Comparison of ENCODE assay signal across 8 mouse cellular contexts in the genomic region with DNA sequence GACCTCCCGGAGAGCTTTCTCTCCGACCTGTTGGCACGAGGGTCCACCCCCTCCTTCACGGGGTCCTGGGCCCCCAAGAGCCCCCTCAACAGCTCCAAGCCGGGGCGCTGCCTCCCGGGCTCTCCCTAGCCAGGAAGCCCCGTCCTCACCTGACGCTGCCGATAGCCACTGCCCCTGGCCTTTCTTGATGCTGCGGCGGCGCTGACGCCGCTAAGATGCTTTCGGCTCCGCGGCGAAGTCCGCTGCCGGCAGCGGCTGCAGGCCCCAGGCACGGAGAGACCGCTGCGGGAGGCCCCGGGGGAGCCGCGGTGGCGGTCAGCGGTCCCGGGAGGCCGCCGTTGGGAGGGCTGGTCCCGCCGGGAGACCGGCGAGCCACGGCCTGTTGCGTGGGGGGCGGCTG. TPM values are rescaled to one million over a fixed set of nuclear protein-coding genes. Genes with fewer than 3 reads are reported as not detected.
DNase-seq lines count a peak whose midpoint lies in the region; ATAC-seq and TF ChIP-seq lines count a peak whose summit lies in the region.

No protein-coding gene starts in this region.

- no peak for DNase-seq in heart, adult 2 months
- DNase-seq in heart, postnatal 36 days: no peak
- no peak for DNase-seq in CH12.LX (ENCODE audit: extremely low read depth)
- no peak for DNase-seq in T-cell, adult 2 months (ENCODE audit: low spot score)
- no peak for DNase-seq in urinary bladder, postnatal 4 days (ENCODE audit: low spot score in 2 of 2)
- DNase-seq in spleen, adult 12 weeks (ENCODE audit: low spot score): no peak

- H3K36me3 ChIP-seq in heart, adult 2 months (ENCODE audit: control insufficient read depth, insufficient read depth, low read length): peaks cover 11% of the 10 kb centered on the region
- H3K36me3 ChIP-seq in CH12.LX (replicated peaks in 1 of 2; ENCODE audit: control insufficient read depth in 1 of 2, insufficient read depth in 1 of 2, low read length in 1 of 2): peaks cover 33 to 35% of the 10 kb centered on the region in 2 experiments
- H3K36me3 ChIP-seq in forebrain, embryonic 12.5 days (replicated peaks): peaks cover 35% of the 10 kb centered on the region
- peaks cover 35% of the 10 kb centered on the region for H3K36me3 ChIP-seq in liver, embryonic 15.5 days (replicated peaks)

- H3K9ac ChIP-seq in heart, adult 2 months (ENCODE audit: low read depth, low read length): peak overlapping the region; percentile 96
- peak overlapping the region; percentile 97 for H3K9ac ChIP-seq in CH12.LX (ENCODE audit: insufficient read depth, low read depth)
- H3K9ac ChIP-seq in forebrain, embryonic 12.5 days: peak overlapping the region; percentile 100
- peak overlapping the region; percentile 91 for H3K9ac ChIP-seq in liver, embryonic 15.5 days

- dilution Hi-C loops in CH12.LX (cut with MboI; ENCODE audit: extremely low pct_ligation_motif_present, extremely low pct_unique_long_range_greater_than_20kb, low sequenced_read_pairs): no loop called here

- 1% methylated on average over 39 of the region's 40 CpGs for WGBS in heart, adult 2 months
- under 1% methylated on average over 40 of the region's 40 CpGs for WGBS in forebrain, embryonic 12.5 days
- under 1% methylated on average over 39 of the region's 40 CpGs for WGBS in liver, embryonic 15.5 days (ENCODE audit: insufficient replicate concordance)

- no peak for TF ChIP-seq CTCF in heart, adult 2 months (IDR thresholded peaks at IDR 0.05)
- TF ChIP-seq CTCF in CH12.LX (conservative IDR thresholded peaks at IDR 0.05 in 1 of 2, IDR thresholded peaks at IDR 0.05 in 1 of 2; ENCODE audit: low read depth in 2 of 2, low read length in 2 of 2): no peak

- no peaks in the 10 kb centered on the region for H3K79me2 ChIP-seq in heart, adult 2 months (replicated peaks; ENCODE audit: control insufficient read depth, insufficient read depth, low read length)
- H3K79me2 ChIP-seq in CH12.LX (replicated peaks; ENCODE audit: control insufficient read depth, extremely low read depth, insufficient read depth, poor library complexity, severe bottlenecking): peaks cover 35% of the 10 kb centered on the region

- H3K4me3 ChIP-seq in heart, adult 2 months: peak overlapping the region; percentile 99
- peak overlapping the region; percentile 74 to 100 (median 91) for H3K4me3 ChIP-seq in CH12.LX (replicated peaks in 1 of 3; ENCODE audit: low read depth in 2 of 3, low read length in 2 of 3, poor library complexity in 1 of 3)
- peak overlapping the region; percentile 93 for H3K4me3 ChIP-seq in forebrain, embryonic 12.5 days (replicated peaks)
- H3K4me3 ChIP-seq in liver, embryonic 15.5 days (replicated peaks): peak overlapping the region; percentile 78

- no peaks in the 10 kb centered on the region for H3K9me3 ChIP-seq in CH12.LX (replicated peaks; ENCODE audit: low read length)
- H3K9me3 ChIP-seq in forebrain, embryonic 12.5 days: no peaks in the 10 kb centered on the region
- H3K9me3 ChIP-seq in liver, embryonic 15.5 days (replicated peaks): no peaks in the 10 kb centered on the region

- no peaks in the 10 kb centered on the region for H3K27me3 ChIP-seq in heart, adult 2 months (ENCODE audit: control insufficient read depth, insufficient read depth, low read length)
- no peaks in the 10 kb centered on the region for H3K27me3 ChIP-seq in CH12.LX (replicated peaks)
- H3K27me3 ChIP-seq in forebrain, embryonic 12.5 days: no peaks in the 10 kb centered on the region
- H3K27me3 ChIP-seq in liver, embryonic 15.5 days: no peaks in the 10 kb centered on the region

- no peak for TF ChIP-seq RAD21 in CH12.LX (IDR thresholded peaks at IDR 0.05; ENCODE audit: low read depth, low read length)

- no peak for TF ChIP-seq POLR2A in heart, adult 2 months (IDR thresholded peaks at IDR 0.05; ENCODE audit: insufficient read depth, low read depth, low read length)
- TF ChIP-seq POLR2A in CH12.LX (IDR thresholded peaks at IDR 0.05; ENCODE audit: low read depth, low read length): no peak

- ATAC-seq in forebrain, embryonic 12.5 days (ENCODE audit: low FRiP score): no peak; the same call in 1 of the 2 replicates
- ATAC-seq in liver, embryonic 15.5 days (ENCODE audit: insufficient read depth): peak; percentile 3; the same call in 1 of the 2 replicates

- peak overlapping the region; percentile 98 for H3K27ac ChIP-seq in heart, adult 2 months
- H3K27ac ChIP-seq in CH12.LX (ENCODE audit: insufficient read depth, low read depth): peak overlapping the region; percentile 98
- peak overlapping the region; percentile 99 for H3K27ac ChIP-seq in forebrain, embryonic 12.5 days
- peak overlapping the region; percentile 100 for H3K27ac ChIP-seq in liver, embryonic 15.5 days (replicated peaks)

- in situ Hi-C loops in CH12.LX (cut with MboI; ENCODE audit: low pct_ligation_motif_present, low pct_unique_long_range_greater_than_20kb, low sequenced_read_pairs): no loop called here

- no peak for TF ChIP-seq EP300 in heart, adult 2 months (IDR thresholded peaks at IDR 0.05; ENCODE audit: insufficient read depth, low read depth, low read length)
- no peak for TF ChIP-seq EP300 in CH12.LX (IDR thresholded peaks at IDR 0.05; ENCODE audit: low read length)

- intact Hi-C loops in heart, adult 2 months (cut with DNase I): loop anchor here (10.0 kb wide), 1 partner anchor 362 kb away; a partner anchor contains a TSS
- intact Hi-C loops in heart, postnatal 36 days (cut with DNase I): loop anchor here (1.0 to 10.0 kb wide), 3 partner anchors 15 to 842 kb away; a partner anchor contains a TSS

- no peak overlapping the region for H3K4me2 ChIP-seq in CH12.LX (ENCODE audit: insufficient read depth, low read depth, poor library complexity, severe bottlenecking)
- H3K4me2 ChIP-seq in forebrain, embryonic 12.5 days: peak overlapping the region; percentile 78
- peak overlapping the region; percentile 78 for H3K4me2 ChIP-seq in liver, embryonic 15.5 days

- no peaks in the 10 kb centered on the region for H3K4me1 ChIP-seq in heart, adult 2 months (ENCODE audit: control insufficient read depth, insufficient read depth, low read length)
- peaks cover 8 to 39% of the 10 kb centered on the region in 2 experiments for H3K4me1 ChIP-seq in CH12.LX (ENCODE audit: control insufficient read depth in 1 of 2, insufficient read depth in 2 of 2)
- H3K4me1 ChIP-seq in forebrain, embryonic 12.5 days: peaks cover 18% of the 10 kb centered on the region
- H3K4me1 ChIP-seq in liver, embryonic 15.5 days (replicated peaks): peaks cover 23% of the 10 kb centered on the region

TF ChIP-seq in CH12.LX, 34 proteins besides CTCF, POLR2A, EP300 and RAD21 (continues in another document):
- TF ChIP-seq HCFC1 (IDR thresholded peaks at IDR 0.05; ENCODE audit: low read depth, low read length): no peak
- TF ChIP-seq UBTF (IDR thresholded peaks at IDR 0.05; ENCODE audit: low read depth, low read length): no peak; the same call in 1 of the 2 replicates
- no peak for TF ChIP-seq USF1 (IDR thresholded peaks at IDR 0.05; ENCODE audit: low read depth, low read length)
- no peak for TF ChIP-seq BHLHE40 (IDR thresholded peaks at IDR 0.05; ENCODE audit: low read depth, low read length)
- TF ChIP-seq RCOR1 (conservative IDR thresholded peaks at IDR 0.05; ENCODE audit: low read depth, low read length): no peak
- no peak for TF ChIP-seq MAFK (IDR thresholded peaks at IDR 0.05; ENCODE audit: insufficient replicate concordance, low read length)
- no peak for TF ChIP-seq ELF1 (IDR thresholded peaks at IDR 0.05; ENCODE audit: low read depth, low read length)
- TF ChIP-seq MEF2A (IDR thresholded peaks at IDR 0.05; ENCODE audit: borderline replicate concordance, low read depth, low read length): no peak
- no peak for TF ChIP-seq ETS1 (conservative IDR thresholded peaks at IDR 0.05; ENCODE audit: low read depth, low read length)
- no peak for TF ChIP-seq CHD2 (IDR thresholded peaks at IDR 0.05; ENCODE audit: low read length)
- TF ChIP-seq ZMIZ1 (IDR thresholded peaks at IDR 0.05; ENCODE audit: low read depth, low read length): no peak
- no peak for TF ChIP-seq MAZ (IDR thresholded peaks at IDR 0.05; ENCODE audit: low read depth, low read length)

RNA-seq across cellular contexts. Expression of a gene that starts 0.5 kb away (rescaled TPM):
- total RNA-seq in heart, adult 2 months (2021): 10 to 100 TPM; 34.0 to 37.6 TPM
- polyA plus RNA-seq in heart, adult 2 months (2012; rRNA removed): 48.1 and 66.7 TPM in 2 replicates
- total RNA-seq in heart, postnatal 36 days (2021): 10 to 100 TPM; 37.1 to 37.9 TPM
- total RNA-seq in CH12.LX (2012; rRNA removed): 42.4 and 64.2 TPM in 2 replicates
- total RNA-seq in CH12.LX (2014; rRNA removed): 16.5 and 18.8 TPM in 2 replicates
- polyA plus RNA-seq in CH12.LX (2012; ENCODE audit: insufficient read length, low read depth): 104 and 122 TPM in 2 replicates
- polyA plus RNA-seq in forebrain, embryonic 12.5 days (2016; fragmentation: Nextera tagmentation; extraction: Ambion mirVana): 76.6 and 92.6 TPM in 2 replicates
- polyA plus RNA-seq in liver, embryonic 15.5 days (2015; fragmentation: Nextera tagmentation; extraction: Ambion mirVana): 26.2 and 26.8 TPM in 2 replicates

RNA-seq across cellular contexts. Expression of a gene that starts 15.6 kb away (rescaled TPM):
- 100 to 1,000 TPM; 271 to 314 TPM for total RNA-seq in heart, adult 2 months (2021)
- 288 and 353 TPM in 2 replicates for polyA plus RNA-seq in heart, adult 2 months (2012; rRNA removed)
- 100 to 1,000 TPM; 287 to 327 TPM for total RNA-seq in heart, postnatal 36 days (2021)
- total RNA-seq in CH12.LX (2012; rRNA removed): 156 and 183 TPM in 2 replicates
- 115 and 123 TPM in 2 replicates for total RNA-seq in CH12.LX (2014; rRNA removed)
- 219 and 224 TPM in 2 replicates for polyA plus RNA-seq in CH12.LX (2012; ENCODE audit: insufficient read length, low read depth)
- 113 and 119 TPM in 2 replicates for polyA plus RNA-seq in forebrain, embryonic 12.5 days (2016; fragmentation: Nextera tagmentation; extraction: Ambion mirVana)
- 81.2 and 96.3 TPM in 2 replicates for polyA plus RNA-seq in liver, embryonic 15.5 days (2015; fragmentation: Nextera tagmentation; extraction: Ambion mirVana)

RNA-seq across cellular contexts. Expression of a gene that starts 27.5 kb away (rescaled TPM):
- 10 to 100 TPM; 42.5 to 46.1 TPM for total RNA-seq in heart, adult 2 months (2021)
- 58.2 and 59.2 TPM in 2 replicates for polyA plus RNA-seq in heart, adult 2 months (2012; rRNA removed)
- total RNA-seq in heart, postnatal 36 days (2021): 10 to 100 TPM; 40.0 to 42.2 TPM
- total RNA-seq in CH12.LX (2012; rRNA removed): 11.8 and 13.4 TPM in 2 replicates
- total RNA-seq in CH12.LX (2014; rRNA removed): 5.2 and 5.5 TPM in 2 replicates
- 31.3 and 34.1 TPM in 2 replicates for polyA plus RNA-seq in CH12.LX (2012; ENCODE audit: insufficient read length, low read depth)
- polyA plus RNA-seq in forebrain, embryonic 12.5 days (2016; fragmentation: Nextera tagmentation; extraction: Ambion mirVana): 57.7 and 60.2 TPM in 2 replicates
- polyA plus RNA-seq in liver, embryonic 15.5 days (2015; fragmentation: Nextera tagmentation; extraction: Ambion mirVana): 13.6 and 15.1 TPM in 2 replicates

RNA-seq across cellular contexts. Expression of a gene that starts 39.8 kb away (rescaled TPM):
- 1 to 10 TPM; 1.1 to 1.3 TPM for total RNA-seq in heart, adult 2 months (2021)
- polyA plus RNA-seq in heart, adult 2 months (2012; rRNA removed): 5.7 and 6.6 TPM in 2 replicates
- total RNA-seq in heart, postnatal 36 days (2021): 1 to 10 TPM; 1.1 to 1.2 TPM
- 0.25 and 0.38 TPM in 2 replicates for total RNA-seq in CH12.LX (2012; rRNA removed)
- not detected in 2 replicates for total RNA-seq in CH12.LX (2014; rRNA removed)
- polyA plus RNA-seq in CH12.LX (2012; ENCODE audit: insufficient read length, low read depth): 0.74 and 0.75 TPM in 2 replicates
- polyA plus RNA-seq in forebrain, embryonic 12.5 days (2016; fragmentation: Nextera tagmentation; extraction: Ambion mirVana): 0.23 and 0.43 TPM in 2 replicates
- polyA plus RNA-seq in liver, embryonic 15.5 days (2015; fragmentation: Nextera tagmentation; extraction: Ambion mirVana): 9.8 and 16.5 TPM in 2 replicates
